Mouse (Mus musculus): ENCODE measurements at regions not wholly inside any gene's neighbourhood (a gene's known extent, or its start where the extent isn't known, plus 50 kb on each side); places are given as distances from the start of the nearest gene placed in this dataset.

GRCm38 (mm10) chr4:122548719-122549118 lies 140.4 kb upstream of the 9530002B09Rik start:
- DNase-seq (ENCODE audit: inconsistent ontology term): peak; percentile 12

Data from Muller cell, postnatal 12 days (primary cell).